Mouse (Mus musculus) thymus, adult 2 months (tissue): ENCODE data around the gene Gnl1. TPM values are rescaled to one million over a fixed set of nuclear protein-coding genes. Genes with fewer than 3 reads are reported as not detected.
"Not testable (repeated sequence)": the region's sequence is repeated elsewhere in the genome, so short reads cannot be mapped to it uniquely, and the experiment has no call there.

ENCODE experiments used
- DNase-seq: peaks from one replicate; pipeline ENCODE4 v3.0.0; 2021
- H3K27ac ChIP-seq: fragments of 200-500 bp; 2 replicates; pipeline ENCODE4 v1.5.1; 2012; ENCODE audit warnings: low read length, control low read depth; ENCODE audit not compliant: control insufficient read depth, insufficient read depth
- H3K27me3 ChIP-seq: fragments of 200-500 bp; 2 replicates; pipeline ENCODE4 v1.6.1; 2012; ENCODE audit warnings: mild to moderate bottlenecking, low read length, moderate library complexity, mixed read lengths; ENCODE audit not compliant: control insufficient read depth, insufficient read depth
- H3K36me3 ChIP-seq: fragments of 200-500 bp; 2 replicates; pipeline ENCODE4 v1.6.1; 2012; ENCODE audit warnings: mild to moderate bottlenecking, low read length, moderate library complexity; ENCODE audit not compliant: control insufficient read depth, insufficient read depth
- H3K4me1 ChIP-seq: fragments of 200-500 bp; replicated peaks from 2 replicates; pipeline ENCODE4 v1.6.1; 2012; ENCODE audit warnings: low read length; ENCODE audit not compliant: control insufficient read depth, insufficient read depth
- H3K4me3 ChIP-seq: fragments of 200-500 bp; 2 replicates; pipeline ENCODE4 v1.5.1; 2012; ENCODE audit warnings: mild to moderate bottlenecking, low read length, control low read depth, moderate library complexity; ENCODE audit not compliant: control insufficient read depth, insufficient read depth
- CTCF ChIP-seq: fragments of 200-500 bp; IDR thresholded peaks from 2 replicates; pipeline ENCODE4 v1.5.1; 2012; ENCODE audit warnings: mild to moderate bottlenecking, control low read depth, low read length, moderate library complexity, borderline replicate concordance; ENCODE audit not compliant: control insufficient read depth, poor library complexity, insufficient read depth; ENCODE audit errors: extremely low read depth
- POLR2A ChIP-seq: fragments of 200-500 bp; IDR thresholded peaks from 2 replicates; pipeline ENCODE4 v1.6.1; 2012; ENCODE audit warnings: mild to moderate bottlenecking, low read length, control low read depth, moderate library complexity; ENCODE audit not compliant: control insufficient read depth, poor library complexity, insufficient read depth; ENCODE audit errors: extremely low read depth
- WGBS: fragments of 180-500 bp; shearing (Covaris S2); methylation state at CpG from one replicate; pipeline ENCODE4 v1.1.7; 2018; 5-methylcytosine and 5-hydroxymethylcytosine counted together
- polyA plus RNA-seq: library from polyadenylated mRNA; depleted of rRNA; stranded (reverse); fragments of >200 nt; gene quantifications from 2 replicates; pipeline ENCODE4 v1.2.3, GENCODE M21; 2012

Gene Gnl1
- polyA plus RNA-seq, 1 experiment, result 37.9 TPM

DNA sequence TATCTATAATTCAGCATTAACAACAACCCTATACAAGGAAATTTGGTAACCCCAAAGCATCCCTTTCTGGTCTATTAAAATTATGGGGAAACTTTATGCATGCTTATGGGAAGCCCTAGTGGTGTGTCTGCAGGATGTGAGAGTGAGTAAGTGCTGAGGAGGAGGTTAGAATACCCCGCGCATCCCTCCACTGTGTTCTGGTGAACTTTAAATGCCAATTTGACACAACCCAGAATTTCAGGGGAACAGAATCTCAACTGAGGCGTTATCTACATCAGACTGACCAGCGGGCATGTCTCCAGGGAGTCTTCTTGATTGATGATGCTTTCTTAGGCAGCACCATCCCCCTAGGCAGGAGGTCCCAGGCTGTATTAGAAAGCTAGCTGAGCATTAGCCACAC is 46.2 kb downstream of the Gnl1 start:
- DNase-seq, result no peak
- no peak overlapping the region for H3K27ac ChIP-seq
- TF ChIP-seq CTCF (no peak), POLR2A (no peak)
- peaks cover 28% of the 10 kb centered on the region for H3K4me1 ChIP-seq
- 92% methylated on average over 4 of the region's 4 CpGs for WGBS
- H3K4me3 ChIP-seq, result no peak overlapping the region
- H3K36me3 ChIP-seq, result no peaks in the 10 kb centered on the region
- no peaks in the 10 kb centered on the region for H3K27me3 ChIP-seq

- WGBS, result 96% methylated on average over 4 of the region's 4 CpGs
- H3K4me3 ChIP-seq, result no peak overlapping the region
- H3K27me3 ChIP-seq, result no peaks in the 10 kb centered on the region
- no peak overlapping the region for H3K27ac ChIP-seq
- H3K36me3 ChIP-seq, result no peaks in the 10 kb centered on the region
- H3K4me1 ChIP-seq, result peaks cover 26% of the 10 kb centered on the region
- TF ChIP-seq POLR2A, result no peak
- TF ChIP-seq CTCF, result no peak
- no peak for DNase-seq
Measured at GRCm38 (mm10) chr17:36027663-36028062, 48.0 kb downstream of the Gnl1 start.

DNA sequence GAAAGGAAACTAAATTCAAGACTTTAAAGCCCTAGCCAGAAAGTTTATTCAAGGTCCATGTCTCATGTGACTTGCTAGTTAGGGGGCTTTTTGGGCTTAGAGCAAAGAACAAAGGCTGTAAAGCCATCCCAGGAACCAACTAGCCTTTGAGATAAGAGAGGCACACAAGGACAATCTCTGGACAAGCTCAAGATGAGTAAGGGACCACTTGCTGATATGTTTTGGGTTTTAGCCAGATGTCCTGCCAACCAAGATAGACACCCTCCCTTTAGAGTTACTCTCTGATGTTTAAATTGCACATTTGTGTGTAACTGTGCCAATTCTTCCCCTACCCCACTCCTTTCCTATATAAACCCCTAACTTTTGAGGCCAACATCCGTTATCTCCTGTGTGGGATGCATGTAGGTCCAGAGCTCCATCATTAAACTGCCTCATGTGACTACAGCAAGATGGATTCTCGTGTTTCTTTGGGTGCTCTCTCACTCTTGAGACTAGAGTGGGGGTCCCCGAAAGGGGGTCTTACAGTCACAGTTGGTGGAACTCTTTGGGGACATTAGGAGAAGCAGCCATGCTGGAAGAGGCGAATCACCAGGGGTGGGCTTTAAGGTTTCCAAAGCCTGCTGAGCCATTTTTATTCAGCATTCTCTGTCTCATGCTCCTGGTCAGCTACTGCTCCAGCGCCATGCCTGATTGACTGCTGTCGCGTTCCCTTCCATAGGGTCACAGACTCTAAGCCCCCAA is 49.4 kb downstream of the Gnl1 start:
- Histone ChIP-seq H3K27me3 (no peaks in the 10 kb centered on the region), H3K4me1 (peaks cover 15% of the 10 kb centered on the region), H3K27ac (no peak overlapping the region), H3K36me3 (no peaks in the 10 kb centered on the region), H3K4me3 (no peak overlapping the region)
- TF ChIP-seq CTCF, result no peak
- no peak for TF ChIP-seq POLR2A
- WGBS, result 97% methylated on average over 7 of the region's 7 CpGs
- DNase-seq, result no peak

GRCm38 (mm10) chr17:36030046-36030702 is 50.5 kb downstream of the Gnl1 start:
- not testable (repeated sequence) for H3K27ac ChIP-seq, H3K36me3 ChIP-seq, H3K4me3 ChIP-seq, H3K27me3 ChIP-seq, DNase-seq
- 98% methylated on average over 4 of the region's 4 CpGs for WGBS
- peaks cover 16% of the 10 kb centered on the region for H3K4me1 ChIP-seq

DNA sequence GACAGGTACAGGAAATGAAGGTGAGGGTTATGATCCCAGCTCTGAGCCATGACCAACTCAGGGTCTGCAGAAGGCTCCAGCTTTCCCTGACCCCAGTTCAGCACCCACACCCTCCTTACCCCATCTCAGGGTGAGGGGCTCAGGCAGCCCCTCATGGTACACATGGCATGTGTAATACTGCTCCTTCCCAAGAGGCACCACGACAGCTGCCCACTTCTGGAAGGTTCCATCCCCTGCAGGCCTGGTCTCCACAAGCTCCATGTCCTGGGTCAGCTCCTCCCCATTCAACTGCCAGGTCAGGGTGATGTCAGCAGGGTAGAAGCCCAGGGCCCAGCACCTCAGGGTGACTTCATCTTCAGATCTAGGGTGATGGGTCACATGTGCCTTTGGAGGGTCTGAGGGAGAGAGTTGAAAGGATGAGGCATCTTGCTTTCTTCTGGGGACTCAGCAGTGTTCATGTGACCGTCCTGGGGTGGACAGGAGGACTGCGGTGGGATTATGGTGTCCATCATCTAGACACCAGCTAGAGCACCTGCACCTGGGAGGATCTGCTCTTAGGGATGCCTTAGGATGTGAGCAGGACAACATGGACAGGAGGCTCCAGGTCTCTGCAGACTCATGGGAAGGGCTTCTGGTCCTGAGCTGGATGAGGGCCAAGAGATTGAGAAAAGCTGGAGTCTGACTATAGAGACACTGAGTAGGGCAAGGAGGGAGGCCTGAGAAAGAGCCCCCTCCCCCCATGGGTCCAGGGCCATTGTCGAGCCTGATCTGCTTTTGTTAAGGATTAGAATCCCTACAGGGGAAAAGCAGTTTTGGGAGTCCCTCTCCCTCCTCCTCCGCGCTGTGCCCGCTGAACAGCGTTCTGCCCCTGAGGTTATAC is 51.3 kb downstream of the Gnl1 start:
- Histone ChIP-seq H3K4me3 (peak overlapping the region; percentile 95), H3K27ac (peak overlapping the region; percentile 23), H3K4me1 (peaks cover 16% of the 10 kb centered on the region)
- not testable (repeated sequence) for H3K27me3 ChIP-seq, DNase-seq, H3K36me3 ChIP-seq
- 49% methylated on average over 8 of the region's 8 CpGs for WGBS

GRCm38 (mm10) chr17:36031583-36032331 is 52.1 kb downstream of the Gnl1 start:
- H3K27ac ChIP-seq, result peak overlapping the region; percentile 90
- H3K36me3 ChIP-seq, H3K27me3 ChIP-seq: not testable (repeated sequence)
- H3K4me1 ChIP-seq, result peaks cover 16% of the 10 kb centered on the region
- TF ChIP-seq CTCF, result peak; percentile 70; the same call in 1 of the 2 replicates
- H3K4me3 ChIP-seq, result peak overlapping the region; percentile 95
- under 1% methylated on average over 40 of the region's 40 CpGs for WGBS
- DNase-seq, result peak; percentile 68
